8 mouse cellular contexts compared by ENCODE assay signal in genomic region chr1:151947571-151947970, GRCm38 (mm10).
DNase-seq lines count a peak whose midpoint lies in the region; ATAC-seq and TF ChIP-seq lines count a peak whose summit lies in the region.

No protein-coding gene starts in this region.

- intact Hi-C loops in heart, postnatal 25 days (cut with DNase I) = no loop called here
- intact Hi-C loops in left cerebral cortex, postnatal 4 days (cut with DNase I) = no loop called here

- H3K4me1 ChIP-seq in bone marrow macrophage, adult 2 months (ENCODE audit: control insufficient read depth, insufficient read depth, low read length) = peaks cover 30% of the 10 kb centered on the region
- H3K4me1 ChIP-seq in heart, embryonic 12.5 days (replicated peaks) = peaks cover 64% of the 10 kb centered on the region
- no peaks in the 10 kb centered on the region for H3K4me1 ChIP-seq in liver, embryonic 16.5 days (ENCODE audit: control insufficient read depth, low read depth, low read length)
- peaks cover 28% of the 10 kb centered on the region for H3K4me1 ChIP-seq in forebrain, embryonic 14.5 days (ENCODE audit: control insufficient read depth, insufficient read depth, low read length)

- H3K27ac ChIP-seq in bone marrow macrophage, adult 2 months (ENCODE audit: insufficient read depth, low read depth, low read length) = peak overlapping the region; percentile 82
- H3K27ac ChIP-seq in heart, embryonic 12.5 days (ENCODE audit: poor library complexity, severe bottlenecking) = no peak overlapping the region
- no peak overlapping the region for H3K27ac ChIP-seq in liver, embryonic 16.5 days (ENCODE audit: low read length)
- H3K27ac ChIP-seq in forebrain, embryonic 14.5 days (ENCODE audit: low read depth, low read length) = no peak overlapping the region

- no peak overlapping the region for H3K9ac ChIP-seq in heart, embryonic 12.5 days
- H3K9ac ChIP-seq in liver, embryonic 16.5 days (ENCODE audit: low read depth, low read length) = no peak overlapping the region
- no peak overlapping the region for H3K9ac ChIP-seq in forebrain, embryonic 14.5 days (ENCODE audit: low read length)

- 22% methylated on average over 4 of the region's 4 CpGs for WGBS in heart, embryonic 12.5 days
- WGBS in liver, embryonic 16.5 days (ENCODE audit: insufficient replicate concordance) = 19% methylated on average over 4 of the region's 4 CpGs
- 46% methylated on average over 4 of the region's 4 CpGs for WGBS in forebrain, embryonic 14.5 days

- TF ChIP-seq POLR2A in bone marrow macrophage, adult 2 months (IDR thresholded peaks at IDR 0.05; ENCODE audit: borderline replicate concordance, low read depth, low read length) = no peak

- ATAC-seq in heart, embryonic 12.5 days (ENCODE audit: insufficient number of reproducible peaks, low FRiP score) = no peak
- no peak for ATAC-seq in liver, embryonic 16.5 days (ENCODE audit: low read depth)
- ATAC-seq in forebrain, embryonic 14.5 days = no peak

- TF ChIP-seq CTCF in bone marrow macrophage, adult 2 months (IDR thresholded peaks at IDR 0.05; ENCODE audit: low read depth, low read length) = no peak

- no peaks in the 10 kb centered on the region for H3K9me3 ChIP-seq in heart, embryonic 12.5 days (replicated peaks)
- H3K9me3 ChIP-seq in liver, embryonic 16.5 days (replicated peaks; ENCODE audit: control insufficient read depth, low read length) = no peaks in the 10 kb centered on the region
- H3K9me3 ChIP-seq in forebrain, embryonic 14.5 days (replicated peaks; ENCODE audit: control insufficient read depth, low read length) = no peaks in the 10 kb centered on the region

- DNase-seq in heart, adult 18-20 months = peak; percentile 22 to 54
- no peak for DNase-seq in heart, postnatal 25 days (ENCODE audit: low spot score)
- DNase-seq in thymus, postnatal 0 days (ENCODE audit: low spot score) = no peak
- no peak for DNase-seq in left cerebral cortex, postnatal 4 days
- DNase-seq in forebrain, embryonic 14.5 days (ENCODE audit: low spot score) = no peak

- H3K4me2 ChIP-seq in heart, embryonic 12.5 days = peak overlapping the region; percentile 60
- H3K4me2 ChIP-seq in liver, embryonic 16.5 days (ENCODE audit: low read depth, low read length) = peak overlapping the region; percentile 34
- no peak overlapping the region for H3K4me2 ChIP-seq in forebrain, embryonic 14.5 days (ENCODE audit: low read length)

- H3K27me3 ChIP-seq in heart, embryonic 12.5 days (replicated peaks) = no peaks in the 10 kb centered on the region
- H3K27me3 ChIP-seq in liver, embryonic 16.5 days (ENCODE audit: control insufficient read depth, insufficient read depth, low read depth, low read length) = no peaks in the 10 kb centered on the region
- H3K27me3 ChIP-seq in forebrain, embryonic 14.5 days (replicated peaks; ENCODE audit: control insufficient read depth, insufficient read depth, low read length) = no peaks in the 10 kb centered on the region

- H3K36me3 ChIP-seq in heart, embryonic 12.5 days = no peaks in the 10 kb centered on the region
- no peaks in the 10 kb centered on the region for H3K36me3 ChIP-seq in liver, embryonic 16.5 days (ENCODE audit: control insufficient read depth, insufficient read depth)
- no peaks in the 10 kb centered on the region for H3K36me3 ChIP-seq in forebrain, embryonic 14.5 days (ENCODE audit: control insufficient read depth, insufficient read depth, low read length)

- H3K4me3 ChIP-seq in bone marrow macrophage, adult 2 months (ENCODE audit: insufficient read depth, low read length) = peak overlapping the region; percentile 58
- H3K4me3 ChIP-seq in heart, embryonic 12.5 days = peak overlapping the region; percentile 26
- peak overlapping the region; percentile 16; the same call in 1 of the 2 replicates for H3K4me3 ChIP-seq in liver, embryonic 16.5 days (ENCODE audit: low read depth, low read length)
- no peak overlapping the region for H3K4me3 ChIP-seq in forebrain, embryonic 14.5 days (ENCODE audit: low read depth, low read length)

Comparison
In these comparisons a context has a peak if more than half of its experiments do, and no peak if none do; other contexts are left out.
1. DNase-seq: peak in heart, adult 18-20 months (2 of 2); none in heart, postnatal 25 days (single experiment), thymus, postnatal 0 days (single experiment), left cerebral cortex, postnatal 4 days (single experiment) and forebrain, embryonic 14.5 days (single experiment).